Mouse (Mus musculus) lung, embryonic 15.5 days (tissue): ENCODE measurements around the gene Cuedc1. TPM values are rescaled to one million over a fixed set of nuclear protein-coding genes. Genes with fewer than 3 reads are reported as not detected.

Experiments used
- ATAC-seq: fragments of 200-750 bp; cut with Nextera tagmentation; 2 replicates; pipeline ENCODE4 v1.8.0; 2017; ENCODE audit warnings: moderate number of reproducible peaks, borderline replicate concordance; ENCODE audit not compliant: low FRiP score, low TSS enrichment; ENCODE audit errors: extremely low read depth
- H3K27ac ChIP-seq: fragments of 300-500 bp; sonication (generic); 2 replicates; pipeline ENCODE4 v1.5.1; 2015; ENCODE audit warnings: moderate library complexity, mild to moderate bottlenecking, inconsistent platforms
- H3K27me3 ChIP-seq: fragments of 300-500 bp; sonication (generic); 2 replicates; pipeline ENCODE4 v1.6.1; 2015; ENCODE audit warnings: inconsistent platforms
- H3K36me3 ChIP-seq: fragments of 300-500 bp; sonication (generic); 2 replicates; pipeline ENCODE4 v1.6.1; 2015; ENCODE audit warnings: inconsistent platforms
- H3K4me1 ChIP-seq: fragments of 300-500 bp; sonication (generic); 2 replicates; pipeline ENCODE4 v1.6.1; 2015; ENCODE audit warnings: inconsistent platforms
- H3K4me2 ChIP-seq: fragments of 300-500 bp; sonication (generic); 2 replicates; pipeline ENCODE4 v1.6.1; 2015; ENCODE audit warnings: inconsistent platforms, mild to moderate bottlenecking, moderate library complexity
- H3K4me3 ChIP-seq: fragments of 300-500 bp; sonication (generic); 2 replicates; pipeline ENCODE4 v1.5.1; 2015; ENCODE audit warnings: mild to moderate bottlenecking, inconsistent platforms
- H3K9ac ChIP-seq: fragments of 300-500 bp; sonication (generic); 2 replicates; pipeline ENCODE4 v1.6.1; 2015; ENCODE audit warnings: inconsistent platforms
- H3K9me3 ChIP-seq: fragments of 300-500 bp; sonication (generic); 2 replicates; pipeline ENCODE4 v1.6.1; 2016; ENCODE audit warnings: inconsistent platforms
- WGBS: fragments of 180-500 bp; shearing (Covaris S2); methylation state at CpG from one replicate; pipeline ENCODE4 v1.1.7; 2015; 5-methylcytosine and 5-hydroxymethylcytosine counted together
- polyA plus RNA-seq: library from polyadenylated mRNA; unstranded; fragments of >200 nt; fragmentation: Nextera tagmentation; extraction: Ambion mirVana; gene quantifications from 2 replicates; pipeline ENCODE4 v1.2.1, GENCODE M21; 2015

Gene Cuedc1
- polyA plus RNA-seq, 1 experiment from 2014 or later = 19.7 TPM

GRCm38 (mm10) chr11:88218586-88218985, 120.7 kb downstream of the Cuedc1 start:
- Histone ChIP-seq H3K27me3 (no peaks in the 10 kb centered on the region; the same call in 1 of the 2 replicates), H3K4me2 (no peak overlapping the region), H3K9me3 (no peaks in the 10 kb centered on the region), H3K36me3 (no peaks in the 10 kb centered on the region), H3K4me3 (no peak overlapping the region), H3K27ac (no peak overlapping the region), H3K4me1 (peaks cover 23% of the 10 kb centered on the region), H3K9ac (no peak overlapping the region)
- WGBS = 42% methylated on average over 7 of the region's 7 CpGs
- no peak for ATAC-seq

GRCm38 (mm10) chr11:88221929-88222475, 124.1 kb downstream of the Cuedc1 start:
- Histone ChIP-seq H3K27me3 (no peaks in the 10 kb centered on the region), H3K27ac (no peak overlapping the region), H3K4me2 (no peak overlapping the region), H3K36me3 (no peaks in the 10 kb centered on the region), H3K9me3 (no peaks in the 10 kb centered on the region), H3K4me3 (no peak overlapping the region), H3K9ac (no peak overlapping the region), H3K4me1 (no peaks in the 10 kb centered on the region)
- 75% methylated on average over 15 of the region's 15 CpGs for WGBS
- ATAC-seq = no peak

DNA sequence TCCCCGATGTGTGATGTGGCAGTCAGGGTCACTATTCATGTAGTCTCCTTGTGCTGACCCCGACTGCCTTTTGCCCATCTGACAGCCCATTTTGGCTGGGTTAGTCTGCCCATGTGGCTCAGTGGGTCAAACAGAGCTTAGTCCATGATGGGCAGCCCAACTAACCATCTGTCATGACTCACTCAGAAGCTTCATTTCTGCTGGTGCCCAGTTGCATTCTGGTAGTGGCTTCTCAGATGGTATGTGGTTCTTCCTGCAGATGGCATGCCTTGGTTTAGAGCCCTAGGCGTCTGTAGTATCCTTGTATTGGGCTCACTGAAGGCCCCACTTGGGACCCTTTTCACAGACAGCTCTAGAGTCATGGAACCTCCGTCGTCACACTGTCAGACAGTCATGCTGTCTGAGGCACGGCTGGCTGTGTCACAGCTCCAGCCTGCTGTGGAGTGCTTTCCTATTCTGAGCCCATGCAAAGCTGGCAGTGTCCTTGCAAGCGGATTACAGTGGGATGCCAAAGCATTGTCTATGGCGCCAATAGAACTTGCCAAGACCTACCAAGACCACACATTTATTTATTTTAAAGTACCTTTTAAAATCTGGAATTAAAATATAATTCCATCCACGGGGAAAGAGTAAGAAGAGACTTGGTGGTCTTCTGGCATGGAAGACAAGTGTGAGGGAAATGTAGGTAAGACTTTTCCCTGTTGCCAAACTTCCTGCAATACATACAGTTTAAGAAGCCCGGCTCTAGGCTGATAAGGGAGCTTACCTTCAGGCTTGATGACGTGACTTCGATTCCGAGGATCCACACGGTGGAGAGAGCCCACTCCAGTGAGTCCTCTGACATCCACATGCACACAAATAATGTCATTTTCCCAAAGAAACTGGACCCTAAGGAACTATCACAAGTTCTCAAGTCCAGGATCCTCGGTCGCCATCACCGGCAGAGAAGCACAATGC, 129.4 kb downstream of the Cuedc1 start:
- Histone ChIP-seq H3K9ac (no peak overlapping the region), H3K27me3 (no peaks in the 10 kb centered on the region), H3K36me3 (no peaks in the 10 kb centered on the region), H3K9me3 (no peaks in the 10 kb centered on the region), H3K27ac (no peak overlapping the region), H3K4me1 (no peaks in the 10 kb centered on the region), H3K4me2 (no peak overlapping the region), H3K4me3 (no peak overlapping the region)
- 89% methylated on average over 17 of the region's 17 CpGs for WGBS
- no peak for ATAC-seq

GRCm38 (mm10) chr11:88231213-88231790, 133.4 kb downstream of the Cuedc1 start:
- Histone ChIP-seq H3K27ac (no peak overlapping the region), H3K9ac (no peak overlapping the region), H3K36me3 (no peaks in the 10 kb centered on the region), H3K4me3 (no peak overlapping the region), H3K4me1 (peaks cover 26% of the 10 kb centered on the region), H3K9me3 (no peaks in the 10 kb centered on the region), H3K4me2 (no peak overlapping the region), H3K27me3 (no peaks in the 10 kb centered on the region)
- WGBS = 70% methylated on average over 4 of the region's 4 CpGs
- no peak for ATAC-seq

DNA sequence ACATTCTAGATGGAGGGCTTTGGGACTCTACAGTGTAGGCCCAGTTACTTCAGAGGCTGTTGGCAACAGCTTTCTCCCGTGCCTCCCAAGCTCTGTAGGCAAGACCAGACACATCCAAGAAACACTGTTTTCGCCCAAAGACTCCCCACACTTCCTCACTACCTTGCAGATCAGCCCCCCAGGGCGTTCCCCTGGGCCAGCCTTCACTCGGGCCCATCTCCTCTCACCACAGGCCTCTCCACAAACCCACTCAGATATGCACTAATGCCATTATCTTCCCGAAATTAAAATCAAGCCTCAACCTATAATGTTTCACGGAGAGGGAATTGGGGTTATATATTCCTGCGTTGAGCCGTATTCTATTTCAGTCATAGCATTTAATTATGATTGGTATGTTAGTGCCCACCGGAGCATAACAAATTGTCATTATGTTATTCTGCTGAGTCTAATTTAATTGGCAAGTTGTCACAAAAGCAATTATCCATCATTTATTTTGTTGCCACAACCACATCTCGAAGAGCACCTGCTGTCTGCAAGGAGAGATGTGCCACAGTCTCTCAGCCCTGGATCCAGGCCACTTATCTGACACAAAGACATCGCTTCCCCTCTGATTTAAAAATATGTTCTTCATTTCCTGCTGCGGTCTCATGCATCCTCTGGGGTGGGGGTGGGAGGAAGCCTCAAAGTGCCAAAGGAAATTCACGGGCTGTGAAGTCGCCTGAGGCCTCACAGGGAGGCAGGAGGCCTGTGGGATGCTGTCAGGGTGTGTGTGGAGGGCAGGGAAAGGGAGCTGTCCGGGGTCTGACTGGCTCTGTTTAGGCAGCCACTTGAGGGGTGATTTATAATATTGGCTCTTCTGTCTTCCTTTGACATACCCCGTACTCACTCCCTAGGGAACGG, 135.9 kb downstream of the Cuedc1 start:
- no peak overlapping the region for H3K4me3 ChIP-seq
- 0 out of 2 replicates have a peak, but pooled peaks have one; percentile 37 for ATAC-seq
- H3K4me2 ChIP-seq = no peak overlapping the region
- H3K36me3 ChIP-seq = no peaks in the 10 kb centered on the region
- no peaks in the 10 kb centered on the region for H3K27me3 ChIP-seq
- peaks cover 28% of the 10 kb centered on the region for H3K4me1 ChIP-seq
- no peaks in the 10 kb centered on the region for H3K9me3 ChIP-seq
- WGBS = 51% methylated on average over 17 of the region's 17 CpGs
- 0 out of 2 replicates have a peak overlapping the region, but pooled peaks have one; percentile 16 for H3K27ac ChIP-seq
- no peak overlapping the region for H3K9ac ChIP-seq

- no peak for ATAC-seq
- Histone ChIP-seq H3K9me3 (no peaks in the 10 kb centered on the region), H3K4me2 (0 out of 2 replicates have a peak overlapping the region, but pooled peaks have one; percentile 13), H3K27ac (peak overlapping the region; percentile 23; the same call in 1 of the 2 replicates), H3K36me3 (no peaks in the 10 kb centered on the region), H3K4me1 (peaks cover 28% of the 10 kb centered on the region), H3K27me3 (no peaks in the 10 kb centered on the region), H3K4me3 (no peak overlapping the region), H3K9ac (no peak overlapping the region)
- WGBS = 43% methylated on average over 4 of the region's 4 CpGs
These were observed 136.9 kb downstream of the Cuedc1 start for GRCm38 (mm10) chr11:88234789-88235188.

- Histone ChIP-seq H3K4me1 (peaks cover 29% of the 10 kb centered on the region), H3K9ac (no peak overlapping the region), H3K9me3 (no peaks in the 10 kb centered on the region), H3K27ac (peak overlapping the region; percentile 68), H3K4me3 (peak overlapping the region; percentile 18), H3K36me3 (no peaks in the 10 kb centered on the region), H3K4me2 (peak overlapping the region; percentile 52), H3K27me3 (no peaks in the 10 kb centered on the region)
- WGBS = 11% methylated on average over 23 of the region's 23 CpGs
- peak; percentile 40; the same call in 1 of the 2 replicates for ATAC-seq
These were observed 137.7 kb downstream of the Cuedc1 start for GRCm38 (mm10) chr11:88235221-88236203.

GRCm38 (mm10) chr11:88240275-88240674, 142.4 kb downstream of the Cuedc1 start:
- Histone ChIP-seq H3K9ac (no peak overlapping the region), H3K9me3 (no peaks in the 10 kb centered on the region), H3K36me3 (no peaks in the 10 kb centered on the region), H3K27ac (no peak overlapping the region), H3K4me1 (peaks cover 26% of the 10 kb centered on the region), H3K4me2 (no peak overlapping the region), H3K27me3 (no peaks in the 10 kb centered on the region), H3K4me3 (no peak overlapping the region)
- WGBS = 84% methylated on average over 10 of the region's 10 CpGs
- ATAC-seq = no peak

DNA sequence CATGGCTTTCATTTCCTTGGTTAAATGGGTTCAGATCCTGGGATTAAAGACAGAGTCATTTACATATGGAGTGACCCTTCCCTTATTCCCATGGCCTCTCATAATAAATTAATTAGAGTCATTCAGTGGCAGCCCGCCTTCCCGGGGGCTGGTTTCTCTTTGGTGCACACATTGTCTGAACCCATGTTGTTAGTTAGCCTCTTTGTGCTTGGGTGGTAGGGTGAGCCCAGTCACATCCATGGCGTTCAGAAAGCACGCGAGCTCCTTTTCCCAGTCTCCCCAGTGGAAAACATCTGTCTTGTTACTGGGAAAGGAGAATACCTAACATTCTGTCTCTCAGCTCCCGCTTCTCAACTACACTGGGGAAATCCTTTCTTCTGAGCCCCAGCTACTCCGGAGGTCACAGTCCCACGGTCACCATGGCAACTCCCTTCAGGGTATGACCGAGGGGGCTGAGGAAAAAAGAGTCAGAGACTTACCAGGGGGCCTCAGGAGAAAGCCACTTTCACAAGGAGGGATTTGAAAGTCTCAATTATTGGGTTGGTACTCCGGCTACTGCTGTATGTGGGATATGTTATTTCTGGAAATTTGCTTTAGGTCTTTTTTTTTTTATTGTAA, 143.0 kb downstream of the Cuedc1 start:
- no peak overlapping the region for H3K4me3 ChIP-seq
- ATAC-seq = no peak
- no peak overlapping the region for H3K4me2 ChIP-seq
- H3K27ac ChIP-seq = no peak overlapping the region
- no peaks in the 10 kb centered on the region for H3K36me3 ChIP-seq
- no peak overlapping the region for H3K9ac ChIP-seq
- WGBS = 18% methylated on average over 10 of the region's 10 CpGs
- no peaks in the 10 kb centered on the region for H3K27me3 ChIP-seq
- H3K4me1 ChIP-seq = peaks cover 21% of the 10 kb centered on the region
- no peaks in the 10 kb centered on the region for H3K9me3 ChIP-seq
